8 mouse cellular contexts compared by ENCODE assay signal in genomic region chr8:4212809-4213209, GRCm38 (mm10). TPM values are rescaled to one million over a fixed set of nuclear protein-coding genes. Genes with fewer than 3 reads are reported as not detected.
DNase-seq lines count a peak whose midpoint lies in the region; ATAC-seq lines count a peak whose summit lies in the region.

No protein-coding gene starts in this region.

- DNase-seq in embryo, embryonic 10 days (ENCODE audit: low spot score) = peak; percentile 28
- DNase-seq in embryo, embryonic 9.5 days (ENCODE audit: extremely low spot score) = no peak
- DNase-seq in CD4-positive, CD25-positive, alpha-beta regulatory T cell, adult 2 months (ENCODE audit: low read depth, low spot score) = peak; percentile 49
- peak; percentile 56 for DNase-seq in limb, embryonic 11.5 days (ENCODE audit: low spot score)
- peak; percentile 55 for DNase-seq in midbrain, embryonic 14.5 days
- no peak for DNase-seq in frontal cortex, postnatal 25 days (ENCODE audit: low spot score in 2 of 2)
- no peak for DNase-seq in MN1 (ENCODE audit: low spot score)

- no peaks in the 10 kb centered on the region for H3K9me3 ChIP-seq in embryonic facial prominence, embryonic 15.5 days (replicated peaks)
- no peaks in the 10 kb centered on the region for H3K9me3 ChIP-seq in limb, embryonic 11.5 days (ENCODE audit: control insufficient read depth, low read length)
- H3K9me3 ChIP-seq in midbrain, embryonic 14.5 days (ENCODE audit: control insufficient read depth, low read length) = no peaks in the 10 kb centered on the region

- H3K9ac ChIP-seq in embryonic facial prominence, embryonic 15.5 days = peak overlapping the region; percentile 19; the same call in 1 of the 2 replicates
- peak overlapping the region; percentile 32; the same call in 1 of the 2 replicates for H3K9ac ChIP-seq in limb, embryonic 11.5 days (ENCODE audit: low read length)
- peak overlapping the region; percentile 66 for H3K9ac ChIP-seq in midbrain, embryonic 14.5 days (replicated peaks; ENCODE audit: low read length)

- peak overlapping the region; percentile 44 for H3K4me3 ChIP-seq in embryonic facial prominence, embryonic 15.5 days (replicated peaks)
- peak overlapping the region; percentile 35 for H3K4me3 ChIP-seq in limb, embryonic 11.5 days (ENCODE audit: low read depth, low read length)
- H3K4me3 ChIP-seq in midbrain, embryonic 14.5 days (replicated peaks; ENCODE audit: low read depth, low read length) = peak overlapping the region; percentile 46

- H3K4me1 ChIP-seq in embryonic facial prominence, embryonic 15.5 days = peaks cover 36% of the 10 kb centered on the region
- peaks cover 9% of the 10 kb centered on the region; the same call in 1 of the 2 replicates for H3K4me1 ChIP-seq in limb, embryonic 11.5 days (ENCODE audit: control insufficient read depth, insufficient read depth, low read length)
- peaks cover 39% of the 10 kb centered on the region for H3K4me1 ChIP-seq in midbrain, embryonic 14.5 days (ENCODE audit: control insufficient read depth, insufficient read depth, low read length)

- H3K27me3 ChIP-seq in embryonic facial prominence, embryonic 15.5 days = peaks cover 38% of the 10 kb centered on the region
- H3K27me3 ChIP-seq in limb, embryonic 11.5 days (ENCODE audit: control insufficient read depth, insufficient read depth, low read length) = peaks cover 35% of the 10 kb centered on the region
- no peaks in the 10 kb centered on the region for H3K27me3 ChIP-seq in midbrain, embryonic 14.5 days (ENCODE audit: control insufficient read depth, insufficient read depth, low read length)

- H3K36me3 ChIP-seq in embryonic facial prominence, embryonic 15.5 days = 0 out of 2 replicates have a peak, but pooled peaks cover 4% of the 10 kb centered on the region
- H3K36me3 ChIP-seq in limb, embryonic 11.5 days (ENCODE audit: control insufficient read depth, insufficient read depth, low read length) = no peaks in the 10 kb centered on the region; the same call in 1 of the 2 replicates
- peaks cover 46% of the 10 kb centered on the region for H3K36me3 ChIP-seq in midbrain, embryonic 14.5 days (ENCODE audit: control insufficient read depth, insufficient read depth, low read length)

- peak overlapping the region; percentile 92 for H3K4me2 ChIP-seq in embryonic facial prominence, embryonic 15.5 days (replicated peaks)
- H3K4me2 ChIP-seq in limb, embryonic 11.5 days (ENCODE audit: low read depth, severe bottlenecking) = peak overlapping the region; percentile 88
- H3K4me2 ChIP-seq in midbrain, embryonic 14.5 days (ENCODE audit: low read length) = peak overlapping the region; percentile 96

- 2% methylated on average over 25 of the region's 25 CpGs for WGBS in embryonic facial prominence, embryonic 15.5 days
- WGBS in limb, embryonic 11.5 days = 2% methylated on average over 25 of the region's 25 CpGs
- 4% methylated on average over 25 of the region's 25 CpGs for WGBS in midbrain, embryonic 14.5 days

- no peak overlapping the region for H3K27ac ChIP-seq in embryonic facial prominence, embryonic 15.5 days (replicated peaks)
- H3K27ac ChIP-seq in limb, embryonic 11.5 days (replicated peaks; ENCODE audit: low read depth, low read length) = no peak overlapping the region
- peak overlapping the region; percentile 55 for H3K27ac ChIP-seq in midbrain, embryonic 14.5 days (replicated peaks; ENCODE audit: low read depth, low read length)

- no peak for ATAC-seq in embryonic facial prominence, embryonic 15.5 days (ENCODE audit: insufficient number of reproducible peaks, low FRiP score, low TSS enrichment, low read depth)
- peak; percentile 41 for ATAC-seq in limb, embryonic 11.5 days (ENCODE audit: insufficient number of reproducible peaks, low FRiP score, low TSS enrichment, low read depth)
- ATAC-seq in midbrain, embryonic 14.5 days (ENCODE audit: low FRiP score, low TSS enrichment) = no peak

RNA-seq across cellular contexts. Expression of gene Prr36, which starts 4.5 kb away (rescaled TPM):
- 1.9 and 2.5 TPM in 2 replicates for polyA plus RNA-seq in embryonic facial prominence, embryonic 15.5 days (2015; fragmentation: Nextera tagmentation; extraction: Ambion mirVana)
- 1.7 and 1.9 TPM in 2 replicates for polyA plus RNA-seq in limb, embryonic 11.5 days (2014; fragmentation: Nextera tagmentation; extraction: Ambion mirVana)
- 51.8 and 67.1 TPM in 2 replicates for polyA plus RNA-seq in midbrain, embryonic 14.5 days (2014; fragmentation: Nextera tagmentation; extraction: Ambion mirVana)

RNA-seq across cellular contexts. Expression of gene Lrrc8e, which starts 13.8 kb away (rescaled TPM):
- 3.2 and 3.5 TPM in 2 replicates for polyA plus RNA-seq in embryonic facial prominence, embryonic 15.5 days (2015; fragmentation: Nextera tagmentation; extraction: Ambion mirVana)
- polyA plus RNA-seq in limb, embryonic 11.5 days (2014; fragmentation: Nextera tagmentation; extraction: Ambion mirVana) = 0.09 and 0.13 TPM in 2 replicates
- polyA plus RNA-seq in midbrain, embryonic 14.5 days (2014; fragmentation: Nextera tagmentation; extraction: Ambion mirVana) = 0.07 TPM in 1 of 2 replicates, not detected in the other

RNA-seq across cellular contexts. Expression of gene Map2k7, which starts 25.7 kb away (rescaled TPM):
- 31.8 and 34.2 TPM in 2 replicates for polyA plus RNA-seq in embryonic facial prominence, embryonic 15.5 days (2015; fragmentation: Nextera tagmentation; extraction: Ambion mirVana)
- polyA plus RNA-seq in limb, embryonic 11.5 days (2014; fragmentation: Nextera tagmentation; extraction: Ambion mirVana) = 19.0 and 19.5 TPM in 2 replicates
- 21.9 and 30.1 TPM in 2 replicates for polyA plus RNA-seq in midbrain, embryonic 14.5 days (2014; fragmentation: Nextera tagmentation; extraction: Ambion mirVana)

RNA-seq across cellular contexts. Expression of gene Gm49320, which starts 25.9 kb away (rescaled TPM):
- polyA plus RNA-seq in embryonic facial prominence, embryonic 15.5 days (2015; fragmentation: Nextera tagmentation; extraction: Ambion mirVana) = 1.1 and 1.4 TPM in 2 replicates
- polyA plus RNA-seq in limb, embryonic 11.5 days (2014; fragmentation: Nextera tagmentation; extraction: Ambion mirVana) = 0.68 and 1.0 TPM in 2 replicates
- polyA plus RNA-seq in midbrain, embryonic 14.5 days (2014; fragmentation: Nextera tagmentation; extraction: Ambion mirVana) = 0.70 and 0.80 TPM in 2 replicates

RNA-seq across cellular contexts. Expression of gene Tgfbr3l, which starts 35.2 kb away (rescaled TPM):
- polyA plus RNA-seq in embryonic facial prominence, embryonic 15.5 days (2015; fragmentation: Nextera tagmentation; extraction: Ambion mirVana) = 3.6 and 4.2 TPM in 2 replicates
- polyA plus RNA-seq in limb, embryonic 11.5 days (2014; fragmentation: Nextera tagmentation; extraction: Ambion mirVana) = 1.5 and 3.0 TPM in 2 replicates
- 4.6 and 5.0 TPM in 2 replicates for polyA plus RNA-seq in midbrain, embryonic 14.5 days (2014; fragmentation: Nextera tagmentation; extraction: Ambion mirVana)

Comparison
In these comparisons a context has a peak if more than half of its experiments do, and no peak if none do; other contexts are left out.
1. DNase-seq: peak in embryo, embryonic 10 days (single experiment), CD4-positive, CD25-positive, alpha-beta regulatory T cell, adult 2 months (single experiment), limb, embryonic 11.5 days (single experiment) and midbrain, embryonic 14.5 days (single experiment); none in embryo, embryonic 9.5 days (single experiment), frontal cortex, postnatal 25 days (0 of 2) and MN1 (single experiment).
2. RNA of gene Prr36, which starts 4.5 kb away (polyA plus RNA-seq): 51.8 to 67.1 TPM in midbrain, embryonic 14.5 days; 1.7 to 1.9 TPM in limb, embryonic 11.5 days and 1.9 to 2.5 TPM in embryonic facial prominence, embryonic 15.5 days; every median in the first group is over 10 times any median in the second.
3. Peak in every context shown above with its lines, with median percentiles within 50 percentile points of each other: H3K4me2 ChIP-seq, H3K4me3 ChIP-seq and H3K9ac ChIP-seq.